Mouse (Mus musculus) midbrain, postnatal 0 days (tissue): Measurements from ENCODE around the gene Esrp2. TPM values are rescaled to one million over a fixed set of nuclear protein-coding genes. Genes with fewer than 3 reads are reported as not detected.

Experiments used
- ATAC-seq: fragments of 200-750 bp; cut with Nextera tagmentation; 2 replicates; pipeline ENCODE4 v1.8.0; 2017; ENCODE audit warnings: moderate number of reproducible peaks, mild to moderate bottlenecking, moderate TSS enrichment, moderate library complexity; ENCODE audit not compliant: low FRiP score
- DNase-seq: peaks from one replicate; pipeline ENCODE4 v3.0.0-alpha.2; 2015; ENCODE audit warnings: low spot score
- H3K27ac ChIP-seq: fragments of 300-500 bp; sonication (generic); 2 replicates; pipeline ENCODE4 v1.5.1; 2014; ENCODE audit warnings: low read depth, mild to moderate bottlenecking, low read length, mixed read lengths
- H3K27me3 ChIP-seq: fragments of 300-500 bp; sonication (generic); 2 replicates; pipeline ENCODE4 v1.6.1; 2014; ENCODE audit warnings: low read length, control low read depth, mixed read lengths; ENCODE audit not compliant: insufficient read depth
- H3K36me3 ChIP-seq: fragments of 300-500 bp; sonication (generic); 2 replicates; pipeline ENCODE4 v1.6.1; 2014; ENCODE audit warnings: low read length, control low read depth, mixed read lengths; ENCODE audit not compliant: insufficient read depth
- H3K4me1 ChIP-seq: fragments of 300-500 bp; sonication (generic); 2 replicates; pipeline ENCODE4 v1.6.1; 2014; ENCODE audit warnings: mild to moderate bottlenecking, control low read depth, antibody characterized with exemption, low read length, mixed read lengths; ENCODE audit not compliant: insufficient read depth
- H3K4me2 ChIP-seq: fragments of 300-500 bp; sonication (generic); 2 replicates; pipeline ENCODE4 v1.6.1; 2014; ENCODE audit warnings: low read depth, mild to moderate bottlenecking, low read length, mixed read lengths; ENCODE audit not compliant: poor library complexity, severe bottlenecking
- H3K4me3 ChIP-seq: fragments of 300-500 bp; sonication (generic); 2 replicates; pipeline ENCODE4 v1.5.1; 2014; ENCODE audit warnings: low read depth, mild to moderate bottlenecking, low read length, moderate library complexity
- H3K9ac ChIP-seq: fragments of 300-500 bp; sonication (generic); replicated peaks from 2 replicates; pipeline ENCODE4 v1.6.1; 2014; ENCODE audit warnings: mild to moderate bottlenecking, low read length, moderate library complexity, mixed read lengths; ENCODE audit not compliant: poor library complexity, severe bottlenecking
- H3K9me3 ChIP-seq: fragments of 300-500 bp; sonication (generic); 2 replicates; pipeline ENCODE4 v1.6.1; 2016; ENCODE audit warnings: low read length, control low read depth
- CTCF ChIP-seq: IDR thresholded peaks from 2 replicates; pipeline ENCODE4 v1.5.1; 2016; ENCODE audit warnings: antibody characterized with exemption, mild to moderate bottlenecking
- WGBS: fragments of 180-500 bp; shearing (Covaris S2); extraction: QIAGEN DNeasy Blood & Tissue Kit; methylation state at CpG from one replicate; pipeline ENCODE4 v1.1.7; 2014; 5-methylcytosine and 5-hydroxymethylcytosine counted together
- polyA plus RNA-seq: library from polyadenylated mRNA; unstranded; fragments of >200 nt; fragmentation: Nextera tagmentation; extraction: Ambion mirVana; gene quantifications from 2 replicates; pipeline ENCODE4 v1.2.1, GENCODE M21; 2015
- total RNA-seq: library from RNA; depleted of rRNA; stranded (reverse); fragments of >200 nt; gene quantifications from 2 replicates; pipeline ENCODE4 v1.2.3, GENCODE M21; 2014

Gene Esrp2
- total and polyA plus RNA-seq, 2 experiments from 2014 or later = 0.31 to 0.77 TPM

DNA sequence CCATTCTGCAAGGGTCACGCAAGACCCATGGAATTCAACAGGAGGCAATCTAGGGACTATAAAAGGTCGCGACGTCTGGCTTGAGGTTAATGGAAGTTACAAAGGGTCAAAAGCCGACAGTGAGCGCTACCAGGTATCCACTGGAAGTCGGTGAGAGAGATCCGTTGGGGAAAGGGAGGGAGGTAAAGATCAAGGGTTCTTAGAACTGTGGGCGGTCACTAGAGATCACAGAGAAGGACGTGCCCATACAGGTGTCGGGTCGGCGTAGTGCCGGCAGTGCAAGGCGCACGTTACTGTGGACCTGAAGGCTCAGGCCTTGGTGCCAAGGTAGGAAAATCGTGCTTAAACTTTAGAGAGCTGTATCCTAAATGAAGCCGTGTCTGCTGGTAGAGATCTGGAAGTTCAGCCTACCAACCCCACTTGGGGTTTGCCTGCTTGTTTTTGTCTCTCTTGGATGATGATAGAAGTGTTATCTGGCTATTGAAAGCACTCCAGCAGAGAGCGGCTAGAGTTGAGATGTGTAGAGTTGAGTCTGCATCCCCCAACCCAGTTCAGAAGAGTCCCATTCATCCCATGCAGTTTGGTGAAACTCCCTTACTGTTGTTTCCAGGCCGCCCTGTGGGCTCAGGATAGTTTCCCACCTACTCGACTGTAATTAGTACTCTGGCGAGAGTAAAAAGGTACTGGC lies 588 bp upstream of the Esrp2 start:
- H3K4me1 ChIP-seq = peaks cover 20% of the 10 kb centered on the region; the same call in 1 of the 2 replicates
- no peak for ATAC-seq
- H3K4me2 ChIP-seq = peak overlapping the region; percentile 91
- no peaks in the 10 kb centered on the region for H3K9me3 ChIP-seq
- peaks cover 41% of the 10 kb centered on the region for H3K27me3 ChIP-seq
- peaks cover 4% of the 10 kb centered on the region; the same call in 1 of the 2 replicates for H3K36me3 ChIP-seq
- WGBS = 5% methylated on average over 22 of the region's 22 CpGs
- no peak for TF ChIP-seq CTCF
- H3K4me3 ChIP-seq = peak overlapping the region; percentile 46
- no peak for DNase-seq
- peak overlapping the region; percentile 48; the same call in 1 of the 2 replicates for H3K9ac ChIP-seq
- no peak overlapping the region for H3K27ac ChIP-seq

DNA sequence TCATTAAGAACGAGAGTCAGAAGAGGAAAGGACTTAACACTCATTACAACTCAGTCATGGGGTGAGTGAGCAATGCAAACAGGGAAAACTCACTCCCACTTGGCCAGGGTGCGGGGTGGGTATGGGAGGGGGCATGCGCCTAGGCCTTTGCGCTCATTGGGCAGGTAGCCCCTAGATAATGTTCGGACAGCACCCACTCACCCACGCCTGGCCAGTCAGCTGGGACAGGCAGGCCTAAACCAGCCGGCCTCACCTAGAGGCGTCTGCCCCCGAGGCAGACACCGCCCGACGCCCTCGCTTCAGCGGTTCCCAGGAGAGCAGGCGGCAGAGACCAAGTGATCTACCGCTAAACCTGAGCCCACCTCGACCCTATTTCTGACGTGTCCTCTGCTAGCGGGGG lies 1.1 kb downstream of the Esrp2 start:
- peaks cover 41% of the 10 kb centered on the region for H3K27me3 ChIP-seq
- TF ChIP-seq CTCF = no peak
- DNase-seq (no peak), ATAC-seq (no peak)
- no peak overlapping the region for H3K9ac ChIP-seq
- no peaks in the 10 kb centered on the region for H3K9me3 ChIP-seq
- H3K4me2 ChIP-seq = peak overlapping the region; percentile 91
- peaks cover 12% of the 10 kb centered on the region for H3K36me3 ChIP-seq
- H3K4me1 ChIP-seq = peaks cover 20% of the 10 kb centered on the region; the same call in 1 of the 2 replicates
- peak overlapping the region; percentile 46; the same call in 1 of the 2 replicates for H3K4me3 ChIP-seq
- 6% methylated on average over 16 of the region's 19 CpGs for WGBS
- no peak overlapping the region for H3K27ac ChIP-seq

DNA sequence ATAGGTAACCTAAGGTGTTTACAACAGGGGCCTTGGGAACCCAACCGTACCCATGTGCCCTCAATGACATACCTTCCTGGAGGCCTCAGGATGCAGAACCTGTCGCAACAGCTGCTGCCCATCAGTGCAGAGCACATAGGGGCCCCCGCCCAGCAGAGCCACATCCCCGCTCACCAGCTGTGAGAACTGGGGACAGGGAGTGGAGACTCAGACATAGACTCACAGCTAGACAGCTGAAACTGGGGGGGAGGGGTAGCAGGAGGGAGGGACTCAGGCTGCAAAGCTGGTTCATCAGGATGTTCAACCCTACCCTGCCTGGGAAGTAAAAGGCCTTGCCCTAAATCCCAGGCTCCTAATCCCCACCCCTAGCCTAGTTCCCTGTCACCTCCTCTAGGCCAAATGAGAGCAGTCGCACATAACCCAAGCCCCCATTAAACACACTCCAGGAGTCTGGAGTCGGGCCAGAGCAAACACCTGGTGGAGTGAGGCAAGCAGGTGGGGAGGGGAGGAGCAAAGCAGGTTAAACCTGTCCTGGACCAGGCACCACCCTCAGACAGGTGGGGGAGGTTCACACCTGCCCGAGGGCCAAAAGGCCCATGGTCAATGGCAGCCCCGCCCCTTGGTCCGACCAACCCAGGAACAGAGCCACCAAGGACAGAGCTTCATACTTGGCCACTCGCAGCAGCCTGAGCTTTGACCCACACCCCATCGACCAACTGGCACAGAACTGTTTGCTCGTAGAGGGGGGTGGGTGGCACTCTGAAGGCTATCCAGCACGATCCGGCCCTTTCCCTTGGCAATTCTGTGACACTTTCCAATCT lies 1.8 kb downstream of the Esrp2 start:
- H3K4me1 ChIP-seq = peaks cover 20% of the 10 kb centered on the region; the same call in 1 of the 2 replicates
- H3K36me3 ChIP-seq = peaks cover 12% of the 10 kb centered on the region
- DNase-seq (no peak), ATAC-seq (peak; percentile 38; the same call in 1 of the 2 replicates)
- no peak overlapping the region for H3K9ac ChIP-seq
- H3K9me3 ChIP-seq = no peaks in the 10 kb centered on the region
- H3K4me3 ChIP-seq = no peak overlapping the region
- no peak for TF ChIP-seq CTCF
- no peak overlapping the region for H3K4me2 ChIP-seq
- peaks cover 41% of the 10 kb centered on the region for H3K27me3 ChIP-seq
- H3K27ac ChIP-seq = no peak overlapping the region
- WGBS = 30% methylated on average over 14 of the region's 14 CpGs

DNA sequence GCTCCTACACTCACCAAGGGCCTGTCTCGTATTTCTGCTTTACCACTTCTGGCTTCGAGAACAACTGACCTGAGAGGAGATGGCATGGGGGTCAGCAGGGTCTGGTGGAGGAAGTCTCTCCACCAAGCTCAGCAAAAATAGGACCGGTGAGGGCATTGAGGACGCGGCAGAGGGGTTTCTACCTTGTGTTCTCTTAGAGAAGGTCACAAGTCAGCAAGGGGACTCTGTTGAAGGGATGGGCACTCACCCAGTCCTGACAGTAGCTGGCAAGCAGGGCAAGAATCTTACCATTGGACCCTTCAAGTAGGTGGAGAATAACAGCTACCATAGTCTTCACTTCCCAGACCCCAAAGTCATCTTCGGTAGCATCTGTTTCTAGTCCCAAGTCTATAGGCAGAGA lies 2.8 kb downstream of the Esrp2 start:
- TF ChIP-seq CTCF = no peak
- Histone ChIP-seq H3K9me3 (no peaks in the 10 kb centered on the region), H3K36me3 (peaks cover 14% of the 10 kb centered on the region), H3K4me1 (peaks cover 20% of the 10 kb centered on the region; the same call in 1 of the 2 replicates), H3K9ac (no peak overlapping the region), H3K27ac (no peak overlapping the region), H3K27me3 (peaks cover 41% of the 10 kb centered on the region), H3K4me3 (no peak overlapping the region), H3K4me2 (no peak overlapping the region)
- ATAC-seq = no peak
- WGBS = 79% methylated on average over 6 of the region's 6 CpGs
- DNase-seq = no peak

DNA sequence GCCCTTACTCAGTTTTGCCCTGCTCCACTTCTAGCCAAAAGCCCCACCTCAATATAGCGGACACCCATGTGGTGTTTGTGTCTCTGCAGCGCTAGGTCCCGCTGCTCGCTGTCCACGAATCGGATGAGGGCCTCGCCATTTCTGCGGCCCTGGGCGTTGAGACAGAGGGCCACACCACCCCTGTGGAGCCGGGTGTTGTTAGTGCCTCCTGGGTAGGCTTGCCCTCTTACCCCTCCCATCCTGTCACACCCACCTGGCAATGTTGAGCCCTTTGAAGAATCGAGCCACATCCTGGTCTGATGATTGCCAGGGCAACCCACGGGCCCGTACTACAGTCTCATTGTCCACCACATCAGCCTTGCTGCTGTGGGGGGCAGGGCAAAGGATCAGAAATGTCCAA lies 3.2 kb downstream of the Esrp2 start:
- WGBS = 75% methylated on average over 13 of the region's 13 CpGs

DNA sequence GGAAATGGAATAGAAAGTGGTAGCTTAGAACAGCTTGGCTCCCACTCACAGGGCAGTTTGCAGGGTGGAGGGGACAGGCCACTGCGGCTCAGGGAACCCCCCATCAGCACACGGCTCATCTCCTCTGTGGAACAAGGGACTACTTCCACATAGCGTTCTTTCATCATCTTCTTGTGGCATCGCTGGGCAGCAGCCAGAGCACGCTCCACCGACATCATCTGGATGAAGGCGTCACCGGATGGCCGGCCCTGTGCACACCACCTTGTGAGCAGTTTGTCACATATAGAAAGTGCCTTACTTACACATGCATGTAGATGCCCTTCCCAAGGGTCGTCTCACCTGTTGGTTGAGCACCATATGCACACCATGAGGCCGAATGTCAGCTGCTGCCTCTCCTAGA lies 4.4 kb downstream of the Esrp2 start:
- Histone ChIP-seq H3K27ac (no peak overlapping the region), H3K4me2 (no peak overlapping the region), H3K27me3 (peaks cover 35% of the 10 kb centered on the region), H3K4me1 (peaks cover 16% of the 10 kb centered on the region; the same call in 1 of the 2 replicates), H3K9ac (no peak overlapping the region), H3K36me3 (peaks cover 17% of the 10 kb centered on the region), H3K9me3 (no peaks in the 10 kb centered on the region), H3K4me3 (no peak overlapping the region)
- ATAC-seq (no peak), DNase-seq (no peak)
- no peak for TF ChIP-seq CTCF
- WGBS = 93% methylated on average over 11 of the region's 11 CpGs

More for the DNA sequence above, 3.2 kb downstream of the Esrp2 start:
- H3K9ac ChIP-seq = no peak overlapping the region
- no peaks in the 10 kb centered on the region for H3K9me3 ChIP-seq
- TF ChIP-seq CTCF = no peak
- H3K36me3 ChIP-seq = peaks cover 17% of the 10 kb centered on the region
- H3K4me3 ChIP-seq = no peak overlapping the region
- DNase-seq = no peak
- no peak overlapping the region for H3K27ac ChIP-seq
- ATAC-seq = no peak
- H3K27me3 ChIP-seq = peaks cover 41% of the 10 kb centered on the region
- no peak overlapping the region for H3K4me2 ChIP-seq
- peaks cover 20% of the 10 kb centered on the region; the same call in 1 of the 2 replicates for H3K4me1 ChIP-seq
